Mouse (Mus musculus) liver, embryonic 14.5 days (tissue): ENCODE data around the gene Rhot2.

Experiments used
- CTCF ChIP-seq: IDR thresholded peaks from 2 replicates; pipeline ENCODE4 v1.5.1; 2016; ENCODE audit warnings: antibody characterized with exemption, low read depth, control low read depth
- EP300 ChIP-seq: IDR thresholded peaks from 2 replicates; pipeline ENCODE4 v1.6.1; 2016; ENCODE audit warnings: antibody characterized with exemption, low read depth

GRCm38 (mm10) chr17:25887467-25887866 is 42.8 kb upstream of the Rhot2 start:
- no peak for TF ChIP-seq CTCF
- TF ChIP-seq EP300, result no peak
